Mouse (Mus musculus) embryo, embryonic 9.5 days (tissue): Measurements from ENCODE around the gene Smim27.

Experiments used
- DNase-seq: peaks from one replicate; pipeline ENCODE4 v3.0.0-alpha.2; 2017; ENCODE audit errors: extremely low spot score

Smim27 gene

DNA sequence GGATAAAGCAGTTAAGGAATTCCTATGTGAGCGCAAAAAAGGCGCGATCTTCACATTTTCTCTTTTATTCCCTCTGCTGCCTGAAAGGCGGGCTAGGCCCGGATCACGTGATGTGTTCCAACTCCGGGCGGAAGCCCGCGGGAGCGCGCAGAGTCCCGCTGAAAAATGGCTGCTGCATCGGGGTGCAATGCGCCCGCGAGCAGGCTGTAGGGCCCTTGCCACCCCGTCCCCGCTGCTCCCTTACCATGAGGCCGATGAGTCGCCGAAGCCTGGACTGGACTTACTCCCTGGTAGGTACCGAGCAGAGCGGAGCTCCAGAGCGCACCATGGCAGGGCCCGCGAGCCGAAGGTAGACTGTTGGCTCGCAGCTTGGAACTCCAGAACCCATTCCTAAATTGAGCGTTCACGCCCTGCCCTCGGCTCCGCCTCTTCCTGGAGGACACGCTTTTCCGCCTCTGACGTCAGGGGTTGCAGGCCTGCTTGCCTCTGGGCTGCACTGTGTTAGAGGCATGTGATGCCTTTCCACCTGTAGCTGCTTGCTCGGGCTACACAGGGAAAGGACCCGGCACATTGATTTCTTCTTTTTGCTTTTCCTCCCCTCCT lies at the start of gene Smim27, which contains the start of gene Topors:
Smim27 (plus strand) TSS at position 150 of the 603 bp plus-strand sequence.
Topors (minus strand) TSS at position 421 of the 603 bp plus-strand sequence.
- peak; percentile 95 for DNase-seq

DNA sequence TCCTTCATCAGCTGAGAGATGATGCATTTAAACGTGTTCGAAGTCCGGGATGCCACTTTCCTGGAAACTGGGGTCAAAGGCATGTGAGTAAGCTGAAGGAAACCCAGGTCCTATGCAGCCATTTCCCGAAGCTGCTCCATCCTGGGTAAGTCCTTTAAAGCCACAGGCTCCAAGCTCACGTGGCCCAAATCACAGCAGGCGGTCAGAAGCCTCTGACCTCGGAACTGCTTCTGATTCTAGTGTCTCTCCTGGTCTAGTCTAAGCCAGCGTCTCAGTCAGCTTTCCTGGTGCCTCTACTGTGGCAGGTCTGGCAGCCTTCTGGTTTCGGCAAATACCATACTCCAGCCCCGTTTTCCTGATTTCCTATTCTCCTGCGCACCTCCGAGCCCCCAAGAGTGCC lies 48.9 kb upstream of the Smim27 start:
- DNase-seq: peak; percentile 9

DNA sequence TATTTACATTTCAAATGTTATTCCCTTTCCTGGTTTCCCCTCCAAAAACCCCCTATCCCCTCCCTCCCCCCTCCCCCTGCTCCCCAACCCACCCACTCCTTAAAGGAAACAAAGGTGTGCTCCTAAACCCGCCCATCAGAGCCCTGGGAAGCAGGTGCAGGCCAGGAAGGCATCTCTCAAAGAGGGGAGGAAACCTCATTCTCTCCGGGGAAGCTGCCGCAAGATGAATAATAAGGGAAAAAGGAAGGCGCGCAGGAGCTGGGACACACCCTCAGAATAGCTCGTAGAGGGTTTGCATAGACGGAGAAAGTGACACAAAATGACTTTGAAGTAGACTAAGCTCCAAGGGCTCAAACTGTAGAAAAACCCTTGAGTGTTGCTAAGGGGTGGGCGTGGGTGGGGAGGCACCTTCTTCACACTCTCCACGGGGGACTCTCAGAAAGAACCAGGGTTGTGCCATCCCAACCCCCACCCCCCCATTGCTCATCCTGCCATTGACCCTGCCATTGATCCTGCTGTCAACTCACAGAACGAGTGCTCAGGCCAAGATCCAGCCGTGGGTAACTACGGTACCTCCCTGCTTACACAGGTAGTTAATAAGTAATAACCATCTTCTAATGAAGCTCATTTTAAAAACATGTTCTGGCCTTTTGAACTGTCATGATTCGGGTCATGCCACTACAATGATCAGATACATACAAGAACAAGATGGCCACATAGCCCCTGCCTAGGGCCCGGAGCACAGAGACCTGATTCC lies 48.2 kb upstream of the Smim27 start:
- no peak for DNase-seq

DNA sequence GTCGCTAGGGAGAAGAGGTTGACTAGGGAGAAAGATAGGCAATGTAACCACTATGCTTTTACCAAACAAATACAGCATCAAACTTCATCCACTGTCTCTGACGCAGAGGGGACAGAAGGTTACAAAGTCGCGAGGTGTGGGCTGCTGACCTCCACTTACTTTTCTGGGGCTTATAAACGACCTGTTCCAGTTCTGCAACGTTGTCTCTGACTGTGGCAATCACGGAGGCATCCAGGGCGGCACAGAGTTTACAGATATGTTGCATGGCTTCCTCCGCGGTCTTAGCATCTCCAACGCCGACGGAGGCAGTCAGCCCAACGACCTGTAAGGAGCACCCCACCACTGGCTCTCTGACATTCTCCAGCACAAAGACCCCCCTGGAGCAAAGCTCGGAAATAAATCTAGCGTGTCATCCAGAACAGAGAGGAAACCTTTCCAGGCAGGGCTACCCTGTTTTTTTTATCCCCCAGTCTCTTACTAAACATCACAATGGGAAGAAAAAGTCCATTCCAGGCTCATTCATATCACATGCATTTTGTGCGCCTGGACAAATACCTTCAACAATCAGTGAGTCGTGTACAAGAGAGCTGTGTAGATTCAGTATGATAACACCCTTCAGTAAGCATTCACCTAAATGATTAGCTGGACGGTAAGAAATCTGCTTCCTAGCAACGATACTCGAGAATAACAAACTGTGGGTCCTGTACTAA lies 47.3 kb upstream of the Smim27 start:
- DNase-seq: no peak

DNA sequence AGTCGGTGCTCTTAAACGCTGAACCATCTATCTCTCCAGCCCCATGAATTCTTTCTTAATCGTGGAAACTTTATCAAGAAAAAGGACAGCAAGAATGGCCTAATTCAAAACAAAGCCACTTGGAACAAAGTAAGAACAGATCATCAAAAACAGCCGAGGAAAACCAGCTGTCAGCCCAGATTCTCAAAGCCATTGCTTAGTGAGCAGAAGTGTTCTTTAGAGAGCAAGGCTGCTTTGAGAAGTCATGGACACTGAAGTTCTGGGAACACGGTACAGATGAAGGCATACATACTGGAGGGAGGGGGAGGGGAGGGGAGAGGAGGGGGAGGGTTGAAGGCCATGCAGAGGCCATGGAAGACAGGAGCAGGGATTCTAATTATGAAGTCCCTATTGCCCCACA lies 43.3 kb upstream of the Smim27 start:
- no peak for DNase-seq

DNA sequence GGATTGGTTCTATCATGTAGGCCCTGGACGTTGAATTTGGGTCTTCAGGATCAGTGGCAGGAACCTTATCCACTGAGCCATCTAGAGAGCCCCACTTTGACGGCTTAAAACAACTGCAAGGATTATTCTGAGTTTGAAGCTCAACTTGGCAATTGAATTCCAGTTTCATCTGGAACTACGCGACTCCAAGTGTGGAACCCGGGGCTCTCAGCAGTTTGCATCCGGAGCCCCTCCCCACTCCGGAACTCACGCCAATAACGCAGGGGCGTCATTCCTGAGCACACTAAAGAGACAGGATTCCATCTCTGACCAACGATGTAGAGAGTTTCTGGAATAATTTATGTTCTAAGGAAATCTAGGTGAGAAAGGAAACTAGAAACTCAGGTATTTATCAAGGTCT lies 42.2 kb upstream of the Smim27 start:
- no peak for DNase-seq

DNA sequence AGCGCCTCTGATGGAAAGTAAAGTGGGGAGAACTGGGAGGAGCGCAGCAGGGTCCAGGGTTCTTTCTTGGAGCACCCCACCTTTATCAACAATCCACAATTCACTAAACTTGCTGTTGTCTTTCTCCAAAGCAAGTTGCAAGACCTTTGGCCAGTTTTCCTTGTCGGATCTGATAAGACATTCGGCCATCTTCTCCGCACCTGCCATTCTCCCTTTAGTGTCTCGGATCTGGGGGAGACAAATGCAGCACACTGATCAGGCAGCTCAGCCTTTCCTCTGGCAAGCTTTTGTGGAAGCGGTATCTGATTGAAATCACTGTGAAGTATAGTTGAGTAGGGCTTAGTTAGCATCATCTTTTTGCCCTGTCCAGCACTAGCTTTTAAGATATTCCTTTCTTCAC lies 41.5 kb upstream of the Smim27 start:
- no peak for DNase-seq

DNA sequence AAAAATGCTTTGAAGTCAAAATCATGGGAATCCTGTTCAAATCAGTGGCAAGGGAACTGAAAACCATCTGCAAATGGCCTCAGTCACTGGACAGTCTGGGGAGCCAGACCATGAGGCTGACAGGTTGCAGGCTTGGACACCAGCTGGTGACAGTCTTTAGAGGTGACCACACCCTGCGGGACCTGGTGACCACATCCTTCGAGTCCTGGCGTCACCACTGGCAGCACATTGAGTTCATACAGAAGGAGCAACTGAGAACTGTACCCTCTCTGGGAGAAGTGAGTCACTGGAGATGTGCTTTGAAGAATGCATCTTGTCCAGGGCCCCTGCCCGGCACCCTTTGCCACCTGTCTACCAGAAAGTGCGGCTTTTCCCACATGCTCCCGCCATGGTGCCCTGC lies 39.7 kb upstream of the Smim27 start:
- no peak for DNase-seq

DNA sequence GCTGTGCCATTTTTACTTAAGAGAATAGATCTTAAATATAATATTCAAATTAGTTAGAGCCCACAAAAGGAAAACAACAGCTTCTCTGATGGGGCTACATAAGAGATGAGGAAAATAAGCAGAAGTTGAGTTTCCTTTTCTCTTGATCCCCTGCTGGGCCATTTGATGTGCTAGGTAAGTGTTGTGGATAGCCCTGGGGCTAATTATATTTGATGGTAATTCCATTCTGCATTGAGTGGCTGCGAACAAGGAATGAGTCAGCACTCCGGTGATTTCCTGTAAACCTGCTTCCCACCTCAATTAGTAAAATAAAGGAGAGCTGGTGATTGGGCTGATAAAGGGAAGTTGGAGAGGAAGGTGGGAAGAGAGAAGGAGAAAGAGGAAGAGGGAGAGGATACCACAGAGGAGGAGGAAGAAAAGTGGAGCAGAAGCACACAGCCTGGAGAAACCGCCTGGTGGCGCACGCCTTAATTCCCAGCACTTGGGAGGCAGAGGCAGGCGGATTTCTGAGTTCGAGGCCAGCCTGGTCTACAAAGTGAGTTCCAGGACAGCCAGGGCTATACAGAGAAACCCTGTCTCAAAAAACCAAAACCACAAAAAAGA lies 36.2 kb upstream of the Smim27 start:
- no peak for DNase-seq

DNA sequence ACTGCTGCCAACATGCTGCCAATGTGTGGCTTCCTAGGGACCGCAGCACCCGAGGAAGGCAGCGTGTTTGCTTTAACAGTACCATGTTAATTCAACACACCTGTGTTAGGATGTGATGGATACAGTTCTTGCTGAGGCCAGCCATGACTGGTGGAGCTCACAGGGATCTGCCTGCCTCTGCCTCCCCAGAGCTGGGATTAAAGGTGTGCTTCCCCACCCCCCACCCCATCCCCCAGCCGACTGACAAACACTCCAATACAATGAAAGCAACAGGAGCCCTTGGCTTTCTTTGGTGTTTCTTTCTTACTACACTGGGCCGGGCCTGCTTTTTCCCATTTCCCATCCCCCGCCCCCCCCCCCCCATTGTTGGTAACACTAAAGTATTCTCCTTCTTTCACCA lies 35.1 kb upstream of the Smim27 start:
- no peak for DNase-seq

DNA sequence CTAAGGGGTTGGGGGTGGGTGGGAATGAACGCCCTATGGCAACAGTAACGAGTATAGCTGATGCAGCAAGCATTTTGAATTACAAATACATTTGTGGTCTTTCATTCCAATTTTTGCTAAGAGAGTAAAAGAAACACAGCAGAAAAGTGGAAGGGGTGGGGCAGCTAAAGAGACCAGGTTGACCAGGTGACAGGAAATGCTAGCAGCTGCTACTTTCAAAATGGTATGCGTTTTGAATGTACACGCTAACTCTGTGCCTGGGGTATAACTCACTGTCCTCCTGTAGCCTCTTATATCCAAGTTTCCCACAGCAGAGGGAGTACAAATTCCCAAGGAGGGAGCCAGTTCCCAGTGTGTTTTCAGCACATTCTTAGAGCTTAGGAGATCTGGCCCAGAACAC lies 32.5 kb upstream of the Smim27 start:
- DNase-seq: no peak

DNA sequence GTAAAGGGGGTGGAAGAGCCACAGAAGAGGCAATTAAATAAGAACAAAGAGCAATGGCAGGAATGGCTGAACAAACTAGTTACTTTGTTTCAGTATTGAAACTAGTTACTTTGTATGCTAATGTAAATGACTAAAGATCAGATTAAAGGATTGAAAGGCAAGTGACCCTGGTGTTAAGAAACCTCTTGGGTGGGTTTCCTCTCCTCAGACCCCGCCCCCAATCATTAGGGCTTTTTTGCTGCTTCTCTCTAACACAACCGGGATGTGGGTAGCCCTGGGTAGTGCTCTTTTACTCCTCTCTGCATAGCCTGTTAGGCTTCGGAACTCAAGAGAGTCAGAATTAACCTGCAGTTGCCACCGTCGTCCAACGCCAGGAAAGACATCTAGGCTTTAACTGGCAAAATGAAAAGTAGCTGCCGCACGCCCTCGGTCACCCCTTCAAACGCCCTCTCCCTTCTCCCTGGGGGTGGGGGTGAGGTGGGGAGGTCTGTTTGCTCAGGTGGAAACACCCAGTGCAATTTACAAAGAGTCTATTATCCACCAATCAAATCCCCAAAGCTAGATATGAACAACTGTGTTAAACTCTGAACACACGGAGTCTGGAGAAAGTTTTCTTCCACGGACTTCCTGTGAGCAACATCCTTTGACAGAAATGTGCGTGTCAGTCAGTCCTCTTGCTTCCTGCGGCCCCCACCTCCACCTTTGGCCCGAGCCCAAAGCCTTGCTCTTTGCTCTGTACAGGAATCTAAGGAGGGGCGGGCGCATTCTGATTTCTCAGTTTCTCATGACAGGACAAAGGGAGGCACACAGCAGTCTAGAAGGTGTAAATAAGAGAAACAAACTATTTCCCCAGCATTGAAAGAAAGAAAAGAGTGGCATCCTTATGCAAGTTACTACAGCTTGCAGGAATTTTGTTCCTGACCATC lies 30.6 kb upstream of the Smim27 start:
- DNase-seq: peak; percentile 48

DNA sequence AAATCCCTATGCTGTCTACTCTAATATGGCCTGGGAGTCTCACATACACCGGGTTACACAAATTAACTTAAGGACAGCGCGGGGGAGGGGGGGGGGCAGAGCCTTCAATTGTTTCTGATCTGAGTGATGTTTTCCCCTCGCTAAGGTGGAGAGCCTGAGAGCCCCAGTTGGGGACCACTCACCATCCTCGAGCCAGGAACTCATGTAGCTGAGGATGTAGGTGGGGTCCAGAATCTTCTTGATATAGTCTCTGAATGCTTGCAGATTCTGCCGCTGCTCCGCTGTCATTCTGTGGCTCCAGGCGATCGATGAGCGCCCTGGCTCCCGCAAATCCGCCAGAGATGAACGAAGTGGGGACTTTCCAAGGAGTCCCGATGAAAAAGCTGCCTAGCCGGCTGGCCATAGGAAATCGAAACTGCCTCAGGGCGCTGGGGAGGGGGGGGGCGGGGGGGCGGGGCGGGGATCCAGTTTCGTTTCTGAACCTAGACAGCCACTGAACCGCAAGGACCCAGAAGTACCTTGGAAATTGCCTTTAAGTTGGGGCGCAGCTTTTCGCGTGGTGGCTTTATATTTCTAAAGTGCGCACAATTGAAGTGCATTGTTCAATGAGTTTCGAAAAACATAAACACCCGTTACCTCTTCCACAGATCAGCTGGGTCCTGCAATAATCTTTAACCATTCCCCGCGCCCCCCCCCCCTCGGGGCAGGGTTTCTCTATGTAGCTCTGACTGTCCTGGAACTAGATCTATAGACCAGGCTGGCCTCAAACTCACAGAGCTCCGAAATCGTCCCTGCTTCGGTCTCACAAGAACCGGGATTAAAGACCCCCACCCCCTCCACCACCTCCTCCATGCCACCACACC lies 29.7 kb upstream of the Smim27 start, which contains the start of gene Ddx58:
Ddx58 (minus strand) TSS at position 420 of the 863 bp plus-strand sequence.
- DNase-seq: peak; percentile 31

DNA sequence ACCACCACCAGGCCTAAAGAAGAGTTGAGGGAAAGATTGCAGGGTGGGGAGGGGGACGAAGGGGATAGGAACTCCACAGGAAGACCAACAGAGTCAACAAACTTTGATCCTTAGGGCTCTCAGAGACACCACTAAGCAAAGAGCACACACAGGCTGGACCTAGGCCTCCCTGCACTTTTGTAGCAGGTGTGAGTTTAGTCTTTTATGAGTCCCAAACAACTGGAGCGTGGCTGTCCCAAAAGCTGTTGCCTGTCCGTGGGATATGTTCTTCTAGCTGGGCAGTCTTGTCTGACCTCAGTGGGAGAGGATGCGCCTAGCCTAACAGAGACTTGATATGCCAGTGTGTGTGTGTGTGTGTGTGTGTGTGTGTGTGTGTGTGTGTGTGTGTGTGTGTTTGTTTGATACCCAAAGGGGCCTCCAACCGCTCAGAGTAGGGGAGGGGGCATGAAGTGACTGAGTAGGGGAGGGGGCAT lies 29.1 kb upstream of the Smim27 start:
- peak; percentile 12 for DNase-seq

DNA sequence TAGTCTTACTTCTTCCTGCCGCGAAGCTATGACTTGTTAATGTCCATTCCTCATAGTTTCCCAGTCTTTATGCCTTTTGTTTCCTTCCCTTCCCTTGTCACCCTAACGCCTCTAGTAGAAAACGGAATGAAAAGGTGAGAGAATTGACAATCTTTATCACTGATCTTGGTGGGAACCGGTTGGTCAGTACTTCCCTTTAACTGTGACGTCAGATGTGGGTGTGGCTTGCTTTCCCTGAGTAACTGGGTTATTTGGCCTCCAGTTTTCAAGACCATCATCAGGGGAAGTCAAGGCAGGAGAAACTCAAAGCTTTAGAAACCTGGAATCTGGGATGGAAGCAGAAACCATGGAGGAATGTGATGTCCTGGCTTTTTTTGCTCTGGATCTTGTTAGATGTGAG lies 27.5 kb upstream of the Smim27 start:
- no peak for DNase-seq

DNA sequence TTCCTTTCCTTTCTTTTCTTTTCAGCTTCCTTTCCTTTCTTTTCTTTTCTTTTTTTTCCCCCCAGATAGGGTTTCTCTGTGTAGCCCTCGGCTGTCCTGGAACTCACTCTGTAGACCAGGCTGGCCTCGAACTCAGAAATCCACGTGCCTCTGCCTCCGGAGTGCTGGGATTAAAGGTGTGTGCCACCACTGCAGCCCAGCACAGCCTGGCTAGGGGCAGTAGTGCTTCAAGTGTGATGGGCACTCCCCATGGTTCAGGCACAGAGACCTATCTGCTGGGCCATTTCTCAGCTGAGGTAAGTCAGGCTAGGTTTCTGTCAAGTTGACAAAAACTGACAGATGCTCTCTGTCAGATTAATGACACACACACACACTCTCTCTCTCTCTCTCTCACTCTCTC lies 26.4 kb upstream of the Smim27 start:
- DNase-seq: no peak

DNA sequence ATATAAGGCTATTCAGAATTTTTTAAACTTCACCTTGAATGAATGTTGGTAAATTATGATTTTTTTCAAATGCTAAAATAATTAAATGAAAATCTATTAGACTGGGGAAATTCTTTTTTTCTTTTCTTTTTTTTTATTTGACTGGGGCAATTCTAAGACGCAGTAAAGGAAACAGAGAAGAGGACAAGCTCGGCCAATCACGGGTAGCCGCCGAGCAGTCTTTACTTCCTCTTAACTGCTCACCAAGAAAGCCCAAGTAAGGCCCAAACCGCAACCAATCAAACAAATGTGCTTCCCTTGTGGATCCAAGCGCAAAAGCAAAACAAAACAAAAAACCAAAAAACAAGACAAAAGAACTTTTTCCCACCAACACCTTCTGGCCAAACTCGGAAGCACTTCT lies 25.3 kb upstream of the Smim27 start:
- no peak for DNase-seq

DNA sequence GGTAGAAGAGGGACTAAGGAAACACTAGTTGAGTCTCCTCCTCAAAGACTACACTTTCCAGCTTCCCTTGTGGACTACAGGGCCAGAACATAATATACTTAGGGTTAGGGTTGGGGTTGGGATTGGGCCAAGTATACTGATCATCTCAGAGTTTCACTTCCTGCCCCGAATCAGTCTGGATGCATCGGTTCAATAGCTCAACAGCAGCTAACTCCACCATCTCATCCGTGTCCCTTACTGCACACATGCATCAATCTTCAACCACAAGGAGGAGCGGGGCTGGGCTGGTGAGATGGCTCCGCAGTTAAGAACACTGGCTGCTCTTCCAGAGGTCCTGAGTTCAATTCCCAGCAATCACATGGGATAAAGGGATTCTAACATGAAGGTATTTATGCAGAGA lies 18.4 kb upstream of the Smim27 start:
- DNase-seq: no peak

DNA sequence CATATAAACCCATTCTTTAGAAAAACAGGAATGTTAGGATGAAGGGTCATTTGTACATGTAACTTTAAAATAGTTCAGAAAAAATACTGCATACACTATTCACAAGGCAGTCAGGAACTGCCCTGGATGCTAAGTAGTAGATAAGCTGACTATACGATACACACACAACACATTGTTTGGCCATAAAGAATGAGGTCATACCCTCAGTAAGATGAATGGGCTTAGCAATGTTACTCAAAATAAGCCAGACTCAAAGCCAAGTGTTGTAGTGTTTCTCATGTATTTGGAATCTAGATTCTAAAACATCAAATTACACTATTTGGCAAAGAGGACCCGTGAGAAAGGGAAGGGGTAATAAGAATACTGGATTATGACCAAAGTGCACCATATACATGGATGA lies 15.6 kb upstream of the Smim27 start:
- DNase-seq: no peak

DNA sequence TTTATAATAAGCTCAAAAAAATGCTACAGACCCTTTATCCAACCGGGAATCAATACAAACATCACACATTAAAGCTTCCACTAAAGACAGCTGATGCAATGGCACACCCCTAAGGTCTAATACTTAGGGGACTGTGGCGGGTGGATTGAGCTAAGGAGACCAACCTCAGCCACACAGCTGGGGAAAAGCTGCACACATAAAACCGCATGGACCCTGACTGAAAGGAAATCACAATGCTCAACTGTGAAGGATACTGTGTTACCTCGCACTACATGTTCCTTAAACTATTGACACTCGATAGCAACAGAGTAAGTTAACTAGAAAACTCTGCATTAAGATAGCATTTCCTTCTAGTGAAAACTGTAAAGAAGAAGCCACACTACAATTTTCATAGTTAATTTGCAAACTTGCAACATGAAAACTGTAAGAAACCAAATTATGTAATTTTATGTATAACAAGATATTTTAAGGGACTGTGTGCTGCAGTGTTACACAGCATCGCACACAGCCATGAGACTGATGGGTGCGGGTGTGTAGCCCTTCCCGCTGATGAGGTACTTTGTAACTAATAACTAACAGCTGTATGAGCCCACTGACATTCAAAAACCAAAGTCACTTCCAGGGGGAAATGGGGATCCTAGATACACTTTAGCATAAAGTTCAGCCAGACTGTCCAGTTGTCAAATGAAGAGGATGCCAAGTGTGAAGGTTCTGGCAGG lies 14.8 kb upstream of the Smim27 start:
- DNase-seq: no peak
